Mouse (Mus musculus) hindbrain, embryonic 16.5 days (tissue): ENCODE results near the gene Zfp683. TPM values are rescaled to one million over a fixed set of nuclear protein-coding genes. Genes with fewer than 3 reads are reported as not detected.

ENCODE experiments used
- ATAC-seq: fragments of 200-750 bp; cut with Nextera tagmentation; 2 replicates; pipeline ENCODE4 v1.8.0; 2017; ENCODE audit warnings: moderate TSS enrichment, moderate library complexity
- H3K27ac ChIP-seq: fragments of 300-500 bp; sonication (generic); 2 replicates; pipeline ENCODE4 v1.5.1; 2014; ENCODE audit warnings: low read depth, mild to moderate bottlenecking, control low read depth, low read length, moderate library complexity
- H3K27me3 ChIP-seq: fragments of 300-500 bp; sonication (generic); replicated peaks from 2 replicates; pipeline ENCODE4 v1.6.1; 2014; ENCODE audit warnings: low read length; ENCODE audit not compliant: control insufficient read depth, insufficient read depth
- H3K36me3 ChIP-seq: fragments of 300-500 bp; sonication (generic); 2 replicates; pipeline ENCODE4 v1.6.1; 2014; ENCODE audit warnings: mild to moderate bottlenecking, low read length, moderate library complexity, mixed read lengths; ENCODE audit not compliant: control insufficient read depth, insufficient read depth
- H3K4me1 ChIP-seq: fragments of 300-500 bp; sonication (generic); 2 replicates; pipeline ENCODE4 v1.6.1; 2014; ENCODE audit warnings: low read depth, low read length; ENCODE audit not compliant: control insufficient read depth, insufficient read depth
- H3K4me2 ChIP-seq: fragments of 300-500 bp; sonication (generic); 2 replicates; pipeline ENCODE4 v1.6.1; 2014; ENCODE audit warnings: mild to moderate bottlenecking, low read length, control low read depth, moderate library complexity
- H3K4me3 ChIP-seq: fragments of 300-500 bp; sonication (generic); 2 replicates; pipeline ENCODE4 v1.5.1; 2014; ENCODE audit warnings: mild to moderate bottlenecking, low read length, control low read depth, moderate library complexity
- H3K9ac ChIP-seq: fragments of 300-500 bp; sonication (generic); 2 replicates; pipeline ENCODE4 v1.6.1; 2014; ENCODE audit warnings: low read depth, mild to moderate bottlenecking, control low read depth, low read length, moderate library complexity
- H3K9me3 ChIP-seq: fragments of 300-500 bp; sonication (generic); 2 replicates; pipeline ENCODE4 v1.6.1; 2014; ENCODE audit warnings: mild to moderate bottlenecking, low read length, moderate library complexity; ENCODE audit not compliant: control insufficient read depth
- WGBS: fragments of 180-500 bp; shearing (Covaris S2); extraction: QIAGEN DNeasy Blood & Tissue Kit; methylation state at CpG from one replicate; pipeline ENCODE4 v1.1.7; 2014; 5-methylcytosine and 5-hydroxymethylcytosine counted together
- polyA plus RNA-seq: library from polyadenylated mRNA; unstranded; fragments of >200 nt; fragmentation: Nextera tagmentation; extraction: Ambion mirVana; gene quantifications from 2 replicates; pipeline ENCODE4 v1.2.1, GENCODE M21; 2015

The Zfp683 gene
- polyA plus RNA-seq, 1 experiment from 2014 or later = not detected

- H3K4me2 ChIP-seq = peak overlapping the region; percentile 85
- peak overlapping the region; percentile 53 for H3K4me3 ChIP-seq
- H3K27me3 ChIP-seq = peaks cover 4% of the 10 kb centered on the region; the same call in 1 of the 2 replicates
- peak overlapping the region; percentile 67 for H3K9ac ChIP-seq
- peaks cover 12% of the 10 kb centered on the region for H3K4me1 ChIP-seq
- H3K27ac ChIP-seq = no peak overlapping the region
- peak; percentile 88 for ATAC-seq
- no peaks in the 10 kb centered on the region for H3K36me3 ChIP-seq
- WGBS = under 1% methylated on average over 40 of the region's 41 CpGs
- H3K9me3 ChIP-seq = no peaks in the 10 kb centered on the region
These were observed 28.2 kb downstream of the Zfp683 start for GRCm38 (mm10) chr4:134081730-134082386.

GRCm38 (mm10) chr4:134082460-134082859, 28.8 kb downstream of the Zfp683 start:
- no peak overlapping the region for H3K27ac ChIP-seq
- H3K36me3 ChIP-seq = no peaks in the 10 kb centered on the region
- no peak for ATAC-seq
- H3K4me2 ChIP-seq = peak overlapping the region; percentile 85
- H3K9ac ChIP-seq = peak overlapping the region; percentile 67
- WGBS = 12% methylated on average over 7 of the region's 7 CpGs
- peaks cover 4% of the 10 kb centered on the region; the same call in 1 of the 2 replicates for H3K27me3 ChIP-seq
- H3K4me1 ChIP-seq = peaks cover 12% of the 10 kb centered on the region
- peak overlapping the region; percentile 53 for H3K4me3 ChIP-seq
- no peaks in the 10 kb centered on the region for H3K9me3 ChIP-seq

- Histone ChIP-seq H3K9me3 (no peaks in the 10 kb centered on the region), H3K27me3 (peaks cover 4% of the 10 kb centered on the region; the same call in 1 of the 2 replicates), H3K9ac (no peak overlapping the region), H3K4me3 (no peak overlapping the region), H3K27ac (no peak overlapping the region), H3K36me3 (no peaks in the 10 kb centered on the region), H3K4me1 (peaks cover 9% of the 10 kb centered on the region), H3K4me2 (no peak overlapping the region)
- no peak for ATAC-seq
- WGBS = 88% methylated on average over 4 of the region's 4 CpGs
These were observed 31.4 kb downstream of the Zfp683 start for GRCm38 (mm10) chr4:134084999-134085398.

GRCm38 (mm10) chr4:134087412-134087811, 33.8 kb downstream of the Zfp683 start:
- H3K4me3 ChIP-seq = no peak overlapping the region
- no peaks in the 10 kb centered on the region for H3K27me3 ChIP-seq
- no peaks in the 10 kb centered on the region for H3K36me3 ChIP-seq
- H3K27ac ChIP-seq = no peak overlapping the region
- no peak overlapping the region for H3K4me2 ChIP-seq
- peaks cover 2% of the 10 kb centered on the region; the same call in 1 of the 2 replicates for H3K4me1 ChIP-seq
- no peak overlapping the region for H3K9ac ChIP-seq
- no peaks in the 10 kb centered on the region for H3K9me3 ChIP-seq
- 43% methylated on average over 7 of the region's 7 CpGs for WGBS
- 0 out of 2 replicates have a peak, but pooled peaks have one; percentile 20 for ATAC-seq

- no peak overlapping the region for H3K4me3 ChIP-seq
- H3K4me2 ChIP-seq = no peak overlapping the region
- WGBS = 88% methylated on average over 9 of the region's 9 CpGs
- no peaks in the 10 kb centered on the region for H3K9me3 ChIP-seq
- H3K27ac ChIP-seq = no peak overlapping the region
- ATAC-seq = no peak
- no peaks in the 10 kb centered on the region for H3K4me1 ChIP-seq
- H3K27me3 ChIP-seq = no peaks in the 10 kb centered on the region
- no peak overlapping the region for H3K9ac ChIP-seq
- no peaks in the 10 kb centered on the region for H3K36me3 ChIP-seq
These were observed 35.4 kb downstream of the Zfp683 start for GRCm38 (mm10) chr4:134089029-134089428.

GRCm38 (mm10) chr4:134090521-134091224, 37.0 kb downstream of the Zfp683 start:
- 88% methylated on average over 16 of the region's 16 CpGs for WGBS
- H3K9ac ChIP-seq = no peak overlapping the region
- no peak overlapping the region for H3K4me2 ChIP-seq
- no peak overlapping the region for H3K27ac ChIP-seq
- no peaks in the 10 kb centered on the region for H3K9me3 ChIP-seq
- no peak for ATAC-seq
- no peaks in the 10 kb centered on the region for H3K27me3 ChIP-seq
- H3K4me1 ChIP-seq = no peaks in the 10 kb centered on the region
- no peaks in the 10 kb centered on the region for H3K36me3 ChIP-seq
- no peak overlapping the region for H3K4me3 ChIP-seq

- no peaks in the 10 kb centered on the region for H3K27me3 ChIP-seq
- H3K4me2 ChIP-seq = no peak overlapping the region
- 81% methylated on average over 6 of the region's 6 CpGs for WGBS
- no peak overlapping the region for H3K9ac ChIP-seq
- no peaks in the 10 kb centered on the region for H3K4me1 ChIP-seq
- no peaks in the 10 kb centered on the region for H3K36me3 ChIP-seq
- H3K9me3 ChIP-seq = no peaks in the 10 kb centered on the region
- no peak overlapping the region for H3K4me3 ChIP-seq
- no peak overlapping the region for H3K27ac ChIP-seq
- ATAC-seq = no peak
These were observed 37.5 kb downstream of the Zfp683 start for GRCm38 (mm10) chr4:134091225-134091529.

GRCm38 (mm10) chr4:134092382-134093288, 39.0 kb downstream of the Zfp683 start:
- Histone ChIP-seq H3K4me2 (no peak overlapping the region), H3K36me3 (no peaks in the 10 kb centered on the region), H3K4me3 (no peak overlapping the region), H3K27ac (no peak overlapping the region), H3K4me1 (no peaks in the 10 kb centered on the region), H3K9me3 (no peaks in the 10 kb centered on the region), H3K27me3 (no peaks in the 10 kb centered on the region), H3K9ac (no peak overlapping the region)
- WGBS = 77% methylated on average over 6 of the region's 6 CpGs
- ATAC-seq = no peak
